Mouse (Mus musculus) olfactory bulb, adult 2 months (tissue): Measurements from ENCODE around the gene Gm3646.

Source experiments
- CTCF ChIP-seq: fragments of 200-500 bp; IDR thresholded peaks from 2 replicates; pipeline ENCODE4 v1.5.1; 2012; ENCODE audit warnings: low read depth, mild to moderate bottlenecking, low read length, moderate library complexity; ENCODE audit not compliant: insufficient read depth
- POLR2A ChIP-seq: fragments of 200-500 bp; IDR thresholded peaks from 2 replicates; pipeline ENCODE4 v1.6.1; 2012; ENCODE audit warnings: mild to moderate bottlenecking, low read depth, low read length, moderate library complexity; ENCODE audit not compliant: insufficient read depth

- no peak for TF ChIP-seq CTCF
- TF ChIP-seq POLR2A, result no peak
Measured at GRCm38 (mm10) chr1:39813067-39813466, 7.9 kb upstream of the Gm3646 start.
